Comparison of ENCODE assay signal across 32 mouse cellular contexts in the genomic region with DNA sequence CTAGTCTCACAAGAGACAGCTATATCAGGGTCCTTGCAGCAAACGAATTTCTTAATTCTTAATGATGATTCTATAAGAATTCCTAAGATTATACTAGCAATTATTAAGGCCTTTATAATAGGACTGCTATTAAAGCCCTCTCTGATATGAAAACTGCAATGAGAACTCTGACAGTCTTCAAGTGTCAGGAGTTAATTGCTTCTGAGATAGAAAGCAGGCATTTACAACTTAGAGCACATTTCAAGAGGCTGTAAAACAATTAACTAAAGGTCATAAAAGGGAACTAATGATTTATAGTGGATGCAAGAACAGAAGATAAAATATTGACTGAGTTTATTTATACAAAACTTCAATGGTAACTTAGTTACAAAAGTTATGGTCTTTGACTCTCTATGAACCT.
"Had no signal": no experiment of that assay in that cellular context is flagged by ENCODE, and none has a peak within 500 bp of the region (broad histone marks: within the 10 kb centered on the region; RNA-seq: fewer than 3 reads in every experiment).

No protein-coding gene starts in this region.

- DNase-seq: heart, adult 2 months; heart, postnatal 10 days; heart, postnatal 14 days; heart, postnatal 36 days; heart, postnatal 4 days; kidney, adult 11 months; kidney, adult 18-20 months; kidney, adult 2 months; kidney, adult 8-10 months; kidney, adult 9 months; kidney, postnatal 10 days; kidney, postnatal 25 days; kidney, postnatal 36 days; kidney, postnatal 4 days; layer of hippocampus, adult 9-11 months; layer of hippocampus, postnatal 36 days had no signal

- H3K27ac ChIP-seq: heart, adult 2 months; heart, embryonic 10.5 days; heart, embryonic 13.5 days; heart, embryonic 15.5 days; hindbrain, embryonic 10.5 days; hindbrain, embryonic 12.5 days; hindbrain, embryonic 13.5 days; hindbrain, embryonic 14.5 days; hindbrain, embryonic 15.5 days; hindbrain, postnatal 0 days; kidney, embryonic 15.5 days; layer of hippocampus, adult 2 months; left cerebral cortex, adult 2 months had no signal

- H3K27me3 ChIP-seq: heart, embryonic 12.5 days; heart, embryonic 13.5 days; heart, embryonic 15.5 days; hindbrain, embryonic 12.5 days; hindbrain, embryonic 13.5 days; hindbrain, embryonic 15.5 days; kidney, embryonic 15.5 days had no signal

- H3K9me3 ChIP-seq: heart, embryonic 10.5 days; heart, embryonic 12.5 days; heart, embryonic 13.5 days; heart, embryonic 15.5 days; hindbrain, embryonic 10.5 days; hindbrain, embryonic 12.5 days; hindbrain, embryonic 13.5 days; hindbrain, embryonic 15.5 days; kidney, embryonic 15.5 days had no signal

- H3K9ac ChIP-seq: heart, embryonic 12.5 days; heart, embryonic 13.5 days; heart, embryonic 15.5 days; hindbrain, embryonic 12.5 days; hindbrain, embryonic 13.5 days; hindbrain, embryonic 14.5 days; hindbrain, embryonic 15.5 days; kidney, embryonic 15.5 days had no signal

- H3K4me2 ChIP-seq: heart, embryonic 11.5 days; heart, embryonic 12.5 days; heart, embryonic 13.5 days; heart, embryonic 15.5 days; hindbrain, embryonic 12.5 days; hindbrain, embryonic 13.5 days; hindbrain, embryonic 14.5 days; hindbrain, embryonic 15.5 days; kidney, embryonic 15.5 days had no signal

- H3K4me1 ChIP-seq: heart, embryonic 10.5 days; heart, embryonic 12.5 days; heart, embryonic 13.5 days; heart, embryonic 15.5 days; hindbrain, embryonic 10.5 days; hindbrain, embryonic 12.5 days; hindbrain, embryonic 13.5 days; hindbrain, embryonic 15.5 days; kidney, embryonic 15.5 days had no signal

- H3K36me3 ChIP-seq: heart, embryonic 10.5 days; heart, embryonic 12.5 days; heart, embryonic 13.5 days; heart, embryonic 15.5 days; hindbrain, embryonic 10.5 days; hindbrain, embryonic 12.5 days; hindbrain, embryonic 13.5 days; hindbrain, embryonic 15.5 days; kidney, embryonic 15.5 days had no signal

- H3K4me3 ChIP-seq: heart, adult 2 months; heart, embryonic 10.5 days; heart, embryonic 12.5 days; heart, embryonic 13.5 days; heart, embryonic 15.5 days; hindbrain, embryonic 10.5 days; hindbrain, embryonic 12.5 days; hindbrain, embryonic 13.5 days; hindbrain, embryonic 15.5 days; kidney, embryonic 15.5 days; layer of hippocampus, adult 2 months; left cerebral cortex, adult 2 months had no signal

- ATAC-seq: hindbrain, embryonic 16.5 days; hindbrain, postnatal 0 days; inflammation-experienced regulatory T-cells, adult 6 months had no signal
